Comparison of ENCODE assay signal across 9 mouse cellular contexts in genomic region chr9:118801176-118801909, GRCm38 (mm10).
A peak's percentile ranks its signal among the peaks of the same experiment; 100 is the strongest.
DNase-seq lines count a peak whose midpoint lies in the region; ATAC-seq and TF ChIP-seq lines count a peak whose summit lies in the region.
"Had no signal": no experiment of that assay in that cellular context is flagged by ENCODE, and none has a peak within 500 bp of the region (broad histone marks: within the 10 kb centered on the region; RNA-seq: fewer than 3 reads in every experiment).

No protein-coding gene starts in this region.

- no peak for TF ChIP-seq POLR2A in testis, adult 2 months (IDR thresholded peaks at IDR 0.05; ENCODE audit: control insufficient read depth, low read depth, low read length)

- no peaks in the 10 kb centered on the region for H3K9me3 ChIP-seq in neural tube, embryonic 13.5 days
- H3K9me3 ChIP-seq: forebrain, embryonic 15.5 days had no signal

- H3K4me1 ChIP-seq in neural tube, embryonic 13.5 days (replicated peaks) = peaks cover 25% of the 10 kb centered on the region
- H3K4me1 ChIP-seq in testis, adult 2 months (ENCODE audit: control insufficient read depth, insufficient read depth, low read length) = no peaks in the 10 kb centered on the region; the same call in 1 of the 2 replicates

- WGBS in neural tube, embryonic 13.5 days = 44% methylated on average over 15 of the region's 15 CpGs

- no peaks in the 10 kb centered on the region for H3K36me3 ChIP-seq in neural tube, embryonic 13.5 days
- H3K36me3 ChIP-seq in testis, adult 2 months (ENCODE audit: control insufficient read depth, insufficient read depth, low read length) = no peaks in the 10 kb centered on the region
- H3K36me3 ChIP-seq: forebrain, embryonic 15.5 days had no signal

- H3K4me3 ChIP-seq in neural tube, embryonic 13.5 days = no peak overlapping the region
- H3K4me3 ChIP-seq in testis, adult 2 months (ENCODE audit: control insufficient read depth, low read depth, low read length) = no peak overlapping the region
- H3K4me3 ChIP-seq: forebrain, embryonic 15.5 days had no signal

- no peak overlapping the region for H3K4me2 ChIP-seq in neural tube, embryonic 13.5 days
- H3K4me2 ChIP-seq: forebrain, embryonic 15.5 days had no signal

- no peaks in the 10 kb centered on the region for H3K27me3 ChIP-seq in neural tube, embryonic 13.5 days
- H3K27me3 ChIP-seq in testis, adult 2 months (ENCODE audit: control insufficient read depth, insufficient read depth, low read length) = no peaks in the 10 kb centered on the region
- H3K27me3 ChIP-seq: forebrain, embryonic 15.5 days had no signal

- ATAC-seq in neural tube, embryonic 13.5 days (ENCODE audit: low read depth) = no peak
- no peak for ATAC-seq in CD4-positive, CD25-positive, alpha-beta regulatory T cell, adult 4 months
- ATAC-seq: forebrain, embryonic 15.5 days had no signal

- H3K27ac ChIP-seq in neural tube, embryonic 13.5 days (replicated peaks) = peak overlapping the region; percentile 18; the same call in 1 of the 2 replicates
- peak overlapping the region; percentile 78 for H3K27ac ChIP-seq in testis, adult 2 months (ENCODE audit: control insufficient read depth, insufficient read depth, low read depth, low read length)
- H3K27ac ChIP-seq: forebrain, embryonic 15.5 days had no signal

- no peak overlapping the region for H3K9ac ChIP-seq in neural tube, embryonic 13.5 days
- H3K9ac ChIP-seq: forebrain, embryonic 15.5 days had no signal

- DNase-seq in adrenal gland, adult (ENCODE audit: inconsistent age in 2 of 2, low spot score in 1 of 2) = peak; percentile 52 to 92
- no peak for DNase-seq in adrenal gland, postnatal 4 days (ENCODE audit: low spot score in 2 of 2)
- DNase-seq in neural tube, embryonic 10.5 days (ENCODE audit: extremely low spot score, low spot score) = no peak
- DNase-seq in kidney, postnatal 14 days = peak; percentile 92
- DNase-seq in embryo, embryonic 9.5 days (ENCODE audit: extremely low spot score) = no peak

- TF ChIP-seq CTCF in testis, adult 2 months (IDR thresholded peaks at IDR 0.05; ENCODE audit: control insufficient read depth, insufficient read depth, insufficient replicate concordance, low read depth, low read length) = no peak

Comparison
In these comparisons a context has a peak if more than half of its experiments do, and no peak if none do; other contexts are left out.
1. DNase-seq: peak in adrenal gland, adult (2 of 2) and kidney, postnatal 14 days (single experiment); none in adrenal gland, postnatal 4 days (0 of 2), neural tube, embryonic 10.5 days (single experiment) and embryo, embryonic 9.5 days (single experiment).